7 mouse cellular contexts compared by ENCODE assay signal in the genomic region with DNA sequence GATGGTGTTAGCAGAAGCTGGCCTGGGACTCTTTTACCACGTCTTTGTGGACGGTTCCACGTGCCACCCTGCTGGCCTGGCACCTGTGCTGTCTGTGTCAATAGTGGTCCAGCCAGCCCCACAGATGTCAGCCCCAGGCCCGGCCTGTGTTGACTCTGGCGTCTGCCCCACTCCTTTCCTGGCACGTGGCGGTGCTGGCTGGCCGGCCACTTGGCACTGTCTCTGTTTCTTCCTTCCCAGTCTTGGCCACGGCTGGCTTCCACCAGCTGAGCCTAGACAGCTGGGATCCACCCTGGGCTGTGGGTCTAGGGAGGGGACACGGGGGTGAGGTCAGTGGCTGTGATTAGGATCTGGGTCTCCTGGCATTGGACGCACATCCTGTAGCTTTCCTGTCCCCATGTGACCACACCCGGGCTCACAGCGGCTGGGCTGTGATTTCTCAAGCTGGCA. TPM values are rescaled to one million over a fixed set of nuclear protein-coding genes. Genes with fewer than 3 reads are reported as not detected.
A peak's percentile ranks its signal among the peaks of the same experiment; 100 is the strongest.
DNase-seq lines count a peak whose midpoint lies in the region; ATAC-seq and TF ChIP-seq lines count a peak whose summit lies in the region.

No protein-coding gene starts in this region.

- peaks cover 57% of the 10 kb centered on the region for H3K36me3 ChIP-seq in intestine, embryonic 14.5 days (ENCODE audit: control insufficient read depth, insufficient read depth, low read length)
- H3K36me3 ChIP-seq in limb, embryonic 11.5 days (ENCODE audit: control insufficient read depth, insufficient read depth, low read length): peaks cover 21% of the 10 kb centered on the region
- peaks cover 19% of the 10 kb centered on the region for H3K36me3 ChIP-seq in neural tube, embryonic 14.5 days (ENCODE audit: control insufficient read depth, insufficient read depth, low read length)

- peaks cover 79% of the 10 kb centered on the region for H3K4me1 ChIP-seq in bone marrow macrophage, adult 2 months (ENCODE audit: control insufficient read depth, insufficient read depth, low read length)
- peaks cover 33% of the 10 kb centered on the region for H3K4me1 ChIP-seq in intestine, embryonic 14.5 days (replicated peaks; ENCODE audit: control insufficient read depth, insufficient read depth, low read length)
- peaks cover 47% of the 10 kb centered on the region for H3K4me1 ChIP-seq in limb, embryonic 11.5 days (ENCODE audit: control insufficient read depth, insufficient read depth, low read length)
- H3K4me1 ChIP-seq in neural tube, embryonic 14.5 days (ENCODE audit: control insufficient read depth, insufficient read depth, low read length): peaks cover 29% of the 10 kb centered on the region

- H3K27ac ChIP-seq in bone marrow macrophage, adult 2 months (ENCODE audit: insufficient read depth, low read depth, low read length): peak overlapping the region; percentile 43
- no peak overlapping the region for H3K27ac ChIP-seq in intestine, embryonic 14.5 days (ENCODE audit: low read depth)
- no peak overlapping the region for H3K27ac ChIP-seq in limb, embryonic 11.5 days (replicated peaks; ENCODE audit: low read depth, low read length)
- no peak overlapping the region; the same call in none of the 2 replicates for H3K27ac ChIP-seq in neural tube, embryonic 14.5 days (ENCODE audit: low read depth, low read length)

- TF ChIP-seq CTCF in bone marrow macrophage, adult 2 months (IDR thresholded peaks at IDR 0.05; ENCODE audit: low read depth, low read length): no peak

- H3K9me3 ChIP-seq in intestine, embryonic 14.5 days (ENCODE audit: control insufficient read depth, low read length): no peaks in the 10 kb centered on the region
- H3K9me3 ChIP-seq in limb, embryonic 11.5 days (ENCODE audit: control insufficient read depth, low read length): no peaks in the 10 kb centered on the region
- H3K9me3 ChIP-seq in neural tube, embryonic 14.5 days (ENCODE audit: control insufficient read depth, low read length): no peaks in the 10 kb centered on the region

- no peak overlapping the region for H3K4me2 ChIP-seq in intestine, embryonic 14.5 days (ENCODE audit: low read length)
- no peak overlapping the region for H3K4me2 ChIP-seq in limb, embryonic 11.5 days (ENCODE audit: low read depth, severe bottlenecking)
- H3K4me2 ChIP-seq in neural tube, embryonic 14.5 days (ENCODE audit: low read depth, low read length): no peak overlapping the region

- 69% methylated on average over 13 of the region's 13 CpGs for WGBS in intestine, embryonic 14.5 days
- 80% methylated on average over 13 of the region's 13 CpGs for WGBS in limb, embryonic 11.5 days
- 45% methylated on average over 13 of the region's 13 CpGs for WGBS in neural tube, embryonic 14.5 days

- TF ChIP-seq POLR2A in bone marrow macrophage, adult 2 months (IDR thresholded peaks at IDR 0.05; ENCODE audit: borderline replicate concordance, low read depth, low read length): no peak

- no peak overlapping the region for H3K9ac ChIP-seq in intestine, embryonic 14.5 days (ENCODE audit: low read length)
- 0 out of 2 replicates have a peak overlapping the region, but pooled peaks have one; percentile 7 for H3K9ac ChIP-seq in limb, embryonic 11.5 days (ENCODE audit: low read length)
- no peak overlapping the region for H3K9ac ChIP-seq in neural tube, embryonic 14.5 days (replicated peaks; ENCODE audit: low read depth, low read length)

- no peak overlapping the region for H3K4me3 ChIP-seq in bone marrow macrophage, adult 2 months (ENCODE audit: insufficient read depth, low read length)
- H3K4me3 ChIP-seq in intestine, embryonic 14.5 days (ENCODE audit: low read depth, low read length): no peak overlapping the region
- no peak overlapping the region for H3K4me3 ChIP-seq in limb, embryonic 11.5 days (ENCODE audit: low read depth, low read length)
- H3K4me3 ChIP-seq in neural tube, embryonic 14.5 days (ENCODE audit: low read depth, low read length): no peak overlapping the region

- 0 out of 2 replicates have a peak, but pooled peaks have one; percentile 13 for ATAC-seq in intestine, embryonic 14.5 days (replicated peaks; ENCODE audit: low FRiP score, low TSS enrichment, low read depth)
- no peak for ATAC-seq in limb, embryonic 11.5 days (ENCODE audit: insufficient number of reproducible peaks, low FRiP score, low TSS enrichment, low read depth)
- peak; percentile 54; the same call in 1 of the 2 replicates for ATAC-seq in neural tube, embryonic 14.5 days (ENCODE audit: low read depth)

- H3K27me3 ChIP-seq in intestine, embryonic 14.5 days (replicated peaks; ENCODE audit: control insufficient read depth, insufficient read depth, low read length): no peaks in the 10 kb centered on the region
- no peaks in the 10 kb centered on the region for H3K27me3 ChIP-seq in limb, embryonic 11.5 days (ENCODE audit: control insufficient read depth, insufficient read depth, low read length)
- no peaks in the 10 kb centered on the region for H3K27me3 ChIP-seq in neural tube, embryonic 14.5 days (ENCODE audit: control insufficient read depth, insufficient read depth, low read length)

- DNase-seq in Muller cell, postnatal 12 days (ENCODE audit: inconsistent ontology term): peak; percentile 97
- peak; percentile 94 for DNase-seq in gastrocnemius, postnatal 25 days
- no peak for DNase-seq in intestine, embryonic 14.5 days (ENCODE audit: low spot score)
- DNase-seq in limb, embryonic 11.5 days (ENCODE audit: low spot score): no peak
- DNase-seq in spleen, adult 18-20 months: no peak

RNA-seq across cellular contexts. Expression of gene Arid3a, which starts 7.5 kb away (rescaled TPM):
- 15.4 and 17.8 TPM in 2 replicates for polyA plus RNA-seq in bone marrow macrophage, adult 2 months (2012; ENCODE audit: insufficient read depth, insufficient read length, missing spikeins)
- 1 to 10 TPM; 2.4 to 2.8 TPM for total RNA-seq in gastrocnemius, postnatal 25 days (2021)
- 12.7 and 14.4 TPM in 2 replicates for polyA plus RNA-seq in intestine, embryonic 14.5 days (2014; fragmentation: Nextera tagmentation; extraction: Ambion mirVana)
- polyA plus RNA-seq in limb, embryonic 11.5 days (2014; fragmentation: Nextera tagmentation; extraction: Ambion mirVana): 11.8 and 12.9 TPM in 2 replicates
- polyA plus RNA-seq in neural tube, embryonic 14.5 days (2014; fragmentation: Nextera tagmentation; extraction: Ambion mirVana): 3.3 and 5.1 TPM in 2 replicates

RNA-seq across cellular contexts. Expression of gene R3hdm4, which starts 13.3 kb away (rescaled TPM):
- 87.2 and 90.4 TPM in 2 replicates for polyA plus RNA-seq in bone marrow macrophage, adult 2 months (2012; ENCODE audit: insufficient read depth, insufficient read length, missing spikeins)
- total RNA-seq in gastrocnemius, postnatal 25 days (2021): 100 to 1,000 TPM; 103 to 113 TPM
- polyA plus RNA-seq in intestine, embryonic 14.5 days (2014; fragmentation: Nextera tagmentation; extraction: Ambion mirVana): 122 and 126 TPM in 2 replicates
- 133 and 138 TPM in 2 replicates for polyA plus RNA-seq in limb, embryonic 11.5 days (2014; fragmentation: Nextera tagmentation; extraction: Ambion mirVana)
- polyA plus RNA-seq in neural tube, embryonic 14.5 days (2014; fragmentation: Nextera tagmentation; extraction: Ambion mirVana): 253 and 265 TPM in 2 replicates

RNA-seq across cellular contexts. Expression of gene Kiss1r, which starts 17.5 kb away (rescaled TPM):
- 0.67 and 0.71 TPM in 2 replicates for polyA plus RNA-seq in bone marrow macrophage, adult 2 months (2012; ENCODE audit: insufficient read depth, insufficient read length, missing spikeins)
- under 1 TPM; 0.18 to 0.29 TPM for total RNA-seq in gastrocnemius, postnatal 25 days (2021)
- polyA plus RNA-seq in intestine, embryonic 14.5 days (2014; fragmentation: Nextera tagmentation; extraction: Ambion mirVana): 0.46 and 0.51 TPM in 2 replicates
- polyA plus RNA-seq in limb, embryonic 11.5 days (2014; fragmentation: Nextera tagmentation; extraction: Ambion mirVana): 0.21 and 0.34 TPM in 2 replicates
- polyA plus RNA-seq in neural tube, embryonic 14.5 days (2014; fragmentation: Nextera tagmentation; extraction: Ambion mirVana): 2.2 and 2.3 TPM in 2 replicates

RNA-seq across cellular contexts. Expression of gene Gm26602, which starts 23.6 kb away (rescaled TPM):
- polyA plus RNA-seq in bone marrow macrophage, adult 2 months (2012; ENCODE audit: insufficient read depth, insufficient read length, missing spikeins): not detected in 2 replicates
- not detected for total RNA-seq in gastrocnemius, postnatal 25 days (2021)
- polyA plus RNA-seq in intestine, embryonic 14.5 days (2014; fragmentation: Nextera tagmentation; extraction: Ambion mirVana): not detected in 2 replicates
- polyA plus RNA-seq in limb, embryonic 11.5 days (2014; fragmentation: Nextera tagmentation; extraction: Ambion mirVana): 6.7 TPM in 1 of 2 replicates, not detected in the other
- 5.9 and 9.1 TPM in 2 replicates for polyA plus RNA-seq in neural tube, embryonic 14.5 days (2014; fragmentation: Nextera tagmentation; extraction: Ambion mirVana)

RNA-seq across cellular contexts. Expression of gene Med16, which starts 25.6 kb away (rescaled TPM):
- polyA plus RNA-seq in bone marrow macrophage, adult 2 months (2012; ENCODE audit: insufficient read depth, insufficient read length, missing spikeins): 14.6 and 19.3 TPM in 2 replicates
- total RNA-seq in gastrocnemius, postnatal 25 days (2021): 10 to 100 TPM; 29.2 to 34.4 TPM
- 42.0 and 46.3 TPM in 2 replicates for polyA plus RNA-seq in intestine, embryonic 14.5 days (2014; fragmentation: Nextera tagmentation; extraction: Ambion mirVana)
- 43.1 and 43.8 TPM in 2 replicates for polyA plus RNA-seq in limb, embryonic 11.5 days (2014; fragmentation: Nextera tagmentation; extraction: Ambion mirVana)
- 33.2 and 38.7 TPM in 2 replicates for polyA plus RNA-seq in neural tube, embryonic 14.5 days (2014; fragmentation: Nextera tagmentation; extraction: Ambion mirVana)

Comparison
In these comparisons a context has a peak if more than half of its experiments do, and no peak if none do; other contexts are left out.
1. DNase-seq: peak in Muller cell, postnatal 12 days (single experiment) and gastrocnemius, postnatal 25 days (single experiment); none in intestine, embryonic 14.5 days (single experiment), limb, embryonic 11.5 days (single experiment) and spleen, adult 18-20 months (0 of 2).